Mouse (Mus musculus) frontal cortex, postnatal 36 days (tissue): Measurements from ENCODE around the gene Npcd.

Experiments used
- DNase-seq, 2 experiments: peaks; one replicate each; pipeline ENCODE4 v3.0.0; 2022; ENCODE audit warnings: low spot score in 2 of 2

Npcd gene

DNA sequence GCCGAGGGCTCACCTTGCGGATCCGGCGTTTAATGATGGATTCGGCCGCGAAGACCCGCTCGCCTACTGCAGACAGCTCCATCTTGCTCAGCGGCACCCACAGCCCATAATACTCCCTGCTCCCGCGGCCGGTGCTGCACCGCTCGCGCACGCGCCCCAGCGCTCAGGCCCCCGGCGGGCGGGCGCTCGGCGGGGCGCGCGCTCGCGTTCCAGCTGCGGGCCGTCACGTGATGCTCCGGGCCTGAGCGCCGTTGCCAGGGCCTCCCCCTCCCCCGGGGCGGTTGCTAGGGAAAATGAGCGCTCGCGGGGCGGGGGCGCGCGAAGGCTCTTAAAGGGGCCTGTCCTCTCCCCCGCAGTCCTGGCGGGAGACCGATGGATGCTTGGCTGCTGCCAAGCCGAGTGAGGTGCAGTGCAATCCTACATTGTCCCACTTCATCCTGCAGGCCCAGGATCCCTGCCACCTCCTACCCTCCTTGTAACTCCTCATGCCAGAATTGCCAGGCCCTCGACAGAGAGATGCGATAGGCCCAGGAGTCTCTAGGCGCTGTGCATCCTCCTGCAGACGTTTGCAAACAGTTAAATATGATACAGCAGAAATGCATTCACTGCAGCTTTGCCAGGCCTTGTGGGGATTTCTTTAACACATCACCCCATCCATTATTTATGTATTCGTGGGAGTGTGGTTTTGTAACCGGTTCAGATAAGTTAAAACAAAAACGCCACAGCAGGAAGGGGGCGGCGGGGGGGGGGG is at the start of gene Npcd, which contains the start of gene Cbx6:
TSS of gene Npcd (minus strand) at position 108 of the 751 bp plus-strand sequence.
TSS of gene Cbx6 (minus strand) at position 559 of the 751 bp plus-strand sequence.
- DNase-seq = peak; percentile 97 to 98

DNA sequence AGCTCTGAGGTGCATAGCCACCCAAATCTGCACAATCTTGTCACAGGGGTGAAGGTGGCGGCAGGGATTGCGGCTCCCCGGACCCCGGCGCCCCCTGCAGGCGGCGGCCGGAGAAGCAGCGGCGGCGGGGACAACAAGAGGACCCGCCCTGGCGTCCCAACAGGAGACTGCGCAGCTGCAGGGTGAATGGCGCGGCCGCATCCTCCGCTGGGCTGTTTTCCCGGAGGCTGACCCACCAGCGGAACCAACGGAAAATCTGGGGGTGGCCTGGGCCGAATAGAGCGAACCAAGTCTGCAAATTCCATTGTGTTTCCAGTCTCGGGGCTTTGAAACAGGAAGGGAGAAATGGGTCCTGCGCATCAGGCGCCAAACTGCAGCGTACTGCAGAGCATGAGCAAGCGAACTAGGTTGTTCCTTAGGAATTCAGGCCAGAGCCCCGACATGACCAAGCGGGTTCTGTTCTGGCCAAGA is 49.4 kb upstream of the Npcd start:
- DNase-seq = peak; percentile 96

DNA sequence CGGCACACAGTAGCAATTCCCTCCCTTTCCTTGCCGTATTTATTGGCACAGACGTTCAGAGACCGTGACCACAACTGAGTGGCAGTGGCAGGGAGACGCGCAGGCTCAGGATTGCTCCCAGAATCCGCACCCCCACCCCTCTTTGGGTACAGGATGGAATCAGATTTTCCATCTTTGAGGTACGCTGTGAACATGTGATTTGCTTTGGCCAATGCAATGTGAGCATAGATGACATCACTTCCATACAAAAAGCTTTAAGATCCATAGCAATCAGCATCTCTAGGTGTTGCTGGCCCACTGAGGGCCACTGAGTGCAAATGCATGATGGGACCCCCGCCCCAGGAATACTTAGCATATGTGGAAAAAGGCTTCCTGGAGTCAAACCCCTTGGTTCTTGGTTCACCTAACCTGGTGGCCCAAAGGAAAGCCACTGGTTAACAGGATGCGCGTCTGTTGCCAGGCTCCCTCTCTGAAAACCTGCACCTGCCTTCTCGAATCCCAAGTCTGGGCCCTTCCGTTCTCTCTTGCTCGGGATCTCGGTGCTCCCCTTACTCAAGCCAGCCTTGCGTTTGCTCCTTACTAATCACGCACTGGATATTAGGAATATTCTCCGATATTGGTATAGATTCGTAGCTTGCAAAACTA is 48.7 kb upstream of the Npcd start:
- peak; percentile 61 to 82 for DNase-seq

- no peak for DNase-seq
Observed at GRCm38 (mm10) chr15:79880477-79880876, 46.4 kb upstream of the Npcd start.

GRCm38 (mm10) chr15:79879319-79879718 is 45.3 kb upstream of the Npcd start:
- DNase-seq = peak; percentile 65 to 81

- no peak for DNase-seq
Observed at GRCm38 (mm10) chr15:79878725-79879136, 44.7 kb upstream of the Npcd start.

- DNase-seq = no peak
Observed at GRCm38 (mm10) chr15:79875261-79875995, 41.4 kb upstream of the Npcd start.

DNA sequence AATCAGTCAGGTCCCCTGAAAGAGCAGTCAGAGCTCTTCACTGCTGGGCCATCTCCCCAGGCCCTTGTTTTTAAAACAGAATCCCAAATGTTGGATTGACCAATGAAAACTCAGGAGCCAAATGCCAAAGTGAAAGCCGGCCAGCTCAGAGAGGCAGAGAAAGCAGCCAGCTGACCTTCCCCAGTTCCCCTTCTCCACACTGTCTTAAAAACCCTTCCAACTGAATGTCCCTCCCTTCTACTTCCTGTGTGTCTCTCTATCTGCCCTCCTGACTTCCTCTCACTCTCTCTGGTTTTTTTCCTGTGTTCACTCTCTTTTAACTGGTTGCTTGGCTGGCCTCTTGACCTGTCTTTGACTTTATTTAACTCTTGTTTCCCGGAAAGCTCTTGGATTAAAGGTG is 40.0 kb upstream of the Npcd start:
- no peak for DNase-seq

- DNase-seq = no peak
Observed at GRCm38 (mm10) chr15:79873545-79873944, 39.5 kb upstream of the Npcd start.

DNA sequence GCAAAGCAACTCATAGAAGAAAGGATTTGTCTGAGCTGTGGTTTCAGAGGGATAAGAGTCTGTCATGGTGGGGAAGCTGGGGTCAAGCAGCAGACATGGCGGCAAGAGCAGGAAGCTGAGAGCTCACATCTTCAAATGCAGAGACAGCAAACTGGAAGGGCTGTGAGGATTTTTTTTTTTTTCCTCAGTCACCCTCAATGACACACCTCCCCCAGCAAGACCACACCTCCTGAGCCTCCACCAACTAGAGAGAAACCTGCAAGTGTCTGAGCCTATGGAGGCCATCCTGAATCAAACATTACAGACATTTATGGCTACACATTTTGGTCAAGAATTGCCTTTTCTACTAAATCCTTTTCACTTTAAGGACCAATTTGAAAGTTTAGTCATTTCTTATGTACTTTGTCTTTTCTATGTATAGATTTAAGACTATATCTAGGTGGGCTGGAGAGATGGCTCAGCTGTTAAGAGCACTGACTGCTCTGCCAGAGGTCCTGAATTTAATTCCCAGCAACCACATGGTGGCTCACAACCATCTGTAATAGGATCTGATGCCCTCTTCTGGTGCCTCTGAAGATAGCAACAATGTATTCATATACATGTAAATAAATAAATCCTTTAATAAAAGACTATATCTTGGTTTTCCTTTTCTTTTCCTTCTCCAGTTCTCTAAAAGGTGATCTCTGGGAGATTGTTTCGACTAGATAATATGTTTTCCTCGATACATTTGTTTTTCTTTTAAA is 33.4 kb upstream of the Npcd start:
- no peak for DNase-seq

- DNase-seq = no peak
Observed at GRCm38 (mm10) chr15:79859821-79860220, 25.8 kb upstream of the Npcd start.

DNA sequence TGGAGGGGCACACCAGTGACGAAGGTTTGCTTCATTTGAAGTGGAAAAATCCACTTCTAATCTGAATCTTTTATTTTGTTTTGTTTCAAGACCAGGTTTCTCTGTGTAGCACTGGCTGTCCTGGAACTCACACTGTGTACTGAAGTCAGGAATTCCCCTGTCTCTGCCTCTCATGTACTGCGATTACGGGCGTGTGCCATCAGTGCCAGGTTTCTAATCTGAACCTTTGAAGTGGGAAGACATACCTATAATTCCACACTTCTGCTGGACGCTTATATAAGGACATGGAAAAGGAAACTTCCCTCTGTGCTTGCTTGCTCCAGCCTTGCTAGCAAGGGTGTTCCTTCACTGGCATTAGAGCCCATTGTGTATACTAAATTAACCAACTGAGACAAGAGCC is 24.9 kb upstream of the Npcd start:
- no peak for DNase-seq

GRCm38 (mm10) chr15:79850143-79850542 is 16.1 kb upstream of the Npcd start:
- no peak for DNase-seq

- peak; percentile 27 to 33 for DNase-seq
Observed at GRCm38 (mm10) chr15:79847100-79847499, 13.1 kb upstream of the Npcd start.

- no peak for DNase-seq
Observed at GRCm38 (mm10) chr15:79845986-79846385, 11.9 kb upstream of the Npcd start.

DNA sequence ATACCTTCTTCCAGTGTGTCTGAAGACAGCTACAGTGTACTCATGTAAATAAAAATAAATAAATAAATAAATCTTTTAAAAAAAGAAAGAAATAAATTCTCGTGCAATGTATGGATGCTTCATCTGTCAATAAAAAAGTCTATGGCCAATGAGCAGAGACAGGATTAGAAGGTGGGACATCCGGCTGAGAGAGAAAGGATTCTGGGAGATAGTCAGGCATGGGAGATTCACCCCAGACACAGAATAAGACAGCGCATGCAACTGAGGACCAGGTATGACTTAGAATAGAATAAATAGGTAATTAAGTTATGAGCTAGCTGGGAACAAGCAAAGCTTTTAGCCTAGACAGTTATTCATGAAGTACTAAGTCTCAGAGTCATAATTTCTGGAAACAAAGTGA is 8.9 kb upstream of the Npcd start:
- no peak for DNase-seq

DNA sequence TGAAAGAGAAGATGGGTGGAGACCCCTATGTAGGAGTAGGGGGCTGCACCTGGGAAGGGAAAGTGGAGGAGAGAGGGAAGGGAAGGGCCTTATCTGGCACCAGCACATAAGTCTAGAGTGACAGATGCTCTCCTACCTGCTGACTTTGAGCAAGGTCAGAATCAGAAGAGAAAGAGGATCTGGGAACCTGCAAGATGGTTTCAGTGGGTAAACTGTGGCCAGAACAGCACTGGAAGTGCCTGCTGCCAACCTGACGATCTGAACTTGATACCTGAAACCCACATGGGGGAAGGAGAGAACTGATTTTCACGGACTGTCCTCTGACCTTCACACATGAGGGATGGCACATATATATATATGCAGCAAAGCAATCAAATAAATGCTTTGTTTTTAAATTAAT is 6.2 kb upstream of the Npcd start:
- no peak for DNase-seq

- DNase-seq = peak in 1 of 2 experiments; percentile 6
Observed at GRCm38 (mm10) chr15:79834881-79835260, 834 bp upstream of the Npcd start.

DNA sequence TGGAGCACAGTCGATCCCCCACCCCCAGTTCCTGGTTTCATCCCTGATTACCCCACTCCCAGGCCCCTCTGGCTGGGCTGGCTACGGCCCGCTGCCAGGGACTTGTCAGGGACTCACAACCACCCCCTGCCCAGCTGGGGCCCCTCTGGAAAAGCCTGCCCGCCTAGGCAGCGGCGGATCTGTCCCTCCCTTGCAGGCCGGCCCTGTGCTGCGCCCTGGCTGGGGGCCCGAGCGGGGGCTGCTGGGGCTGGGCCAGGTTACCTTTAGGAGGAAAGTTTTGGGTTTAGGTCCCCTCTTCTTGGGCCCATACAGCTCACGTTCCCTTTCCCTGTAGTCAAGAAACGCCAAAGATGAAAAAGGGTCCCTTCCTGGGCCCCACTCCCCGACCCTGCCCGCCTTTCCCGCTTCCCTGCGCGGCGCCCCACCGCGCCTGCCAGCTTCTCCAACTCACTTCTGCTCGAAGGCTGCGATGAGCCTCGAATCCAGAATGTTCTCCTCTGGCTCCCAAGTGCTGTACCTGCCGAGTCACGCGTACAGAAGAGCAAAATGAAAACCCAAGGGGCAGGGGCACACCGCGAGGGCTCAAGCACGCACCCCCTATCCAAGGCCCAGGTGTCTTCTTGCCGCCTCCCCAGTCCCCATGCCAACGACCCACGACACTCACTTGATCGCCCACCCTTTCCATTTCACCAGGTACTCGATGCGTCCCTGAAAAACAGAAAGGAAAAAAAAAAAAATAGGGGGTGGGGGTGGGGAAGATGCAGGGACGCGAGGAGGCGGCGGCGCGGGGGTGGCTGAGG is 586 bp downstream of the Npcd start:
- DNase-seq = peak in 1 of 2 experiments; percentile 39

GRCm38 (mm10) chr15:79832064-79832900 is 1.8 kb downstream of the Npcd start:
- peak; percentile 80 to 87 for DNase-seq
